8 mouse cellular contexts compared by ENCODE assay signal in the genomic region with DNA sequence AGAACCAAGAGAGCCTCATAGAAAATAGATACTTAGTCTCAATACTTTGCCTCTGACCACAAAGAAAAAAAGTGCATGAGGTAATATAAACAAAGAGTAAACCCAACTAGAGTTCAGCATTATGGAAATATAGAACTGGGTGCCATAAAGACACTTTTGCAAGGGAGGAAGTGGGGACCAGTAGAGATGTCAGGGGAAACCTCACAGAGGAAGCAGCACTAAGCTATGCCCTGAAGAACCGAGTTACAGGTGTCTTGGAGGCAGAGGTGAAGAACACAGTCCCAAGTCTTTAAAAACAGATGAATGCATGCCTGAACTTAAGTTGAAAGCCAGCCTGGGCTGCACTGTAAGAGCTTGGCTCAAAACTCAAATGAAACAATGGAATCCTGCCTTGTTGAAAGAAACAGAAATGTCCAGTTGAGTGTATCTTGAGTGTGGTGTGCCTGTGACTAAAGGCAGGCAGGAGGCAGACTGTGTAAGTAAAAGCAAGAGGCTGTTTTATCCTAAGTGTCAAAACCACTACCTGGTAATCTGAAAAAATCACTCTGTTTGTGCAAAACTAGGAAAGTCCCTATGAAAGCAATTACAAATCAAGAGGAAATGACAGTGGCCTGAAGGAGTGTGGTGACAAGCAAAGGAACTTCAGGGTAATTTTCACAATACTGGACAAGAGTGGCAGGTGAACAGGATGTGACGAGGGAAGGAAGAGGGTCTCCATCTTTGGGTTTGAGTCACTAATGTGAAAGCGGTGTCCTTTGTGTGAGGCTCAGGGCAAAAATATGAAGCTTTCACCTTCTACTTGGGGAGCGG. TPM values are rescaled to one million over a fixed set of nuclear protein-coding genes. Genes with fewer than 3 reads are reported as not detected.
DNase-seq lines count a peak whose midpoint lies in the region; ATAC-seq and TF ChIP-seq lines count a peak whose summit lies in the region.

No protein-coding gene starts in this region.

- DNase-seq in kidney, postnatal 25 days: no peak
- DNase-seq in urinary bladder, postnatal 10 days (ENCODE audit: low spot score): no peak
- DNase-seq in right cerebral cortex, postnatal 36 days (ENCODE audit: low spot score in 2 of 2): no peak
- no peak for DNase-seq in kidney, adult 8-10 months

- H3K4me3 ChIP-seq in kidney, embryonic 15.5 days (replicated peaks): peak overlapping the region; percentile 93
- H3K4me3 ChIP-seq in cortical plate, adult 2 months (ENCODE audit: insufficient read depth, low read length): peak overlapping the region; percentile 84; the same call in 1 of the 2 replicates
- no peak overlapping the region for H3K4me3 ChIP-seq in intestine, embryonic 15.5 days (replicated peaks)
- H3K4me3 ChIP-seq in neural tube, embryonic 13.5 days: peak overlapping the region; percentile 73

- H3K27me3 ChIP-seq in kidney, embryonic 15.5 days: no peaks in the 10 kb centered on the region
- H3K27me3 ChIP-seq in intestine, embryonic 15.5 days (replicated peaks): no peaks in the 10 kb centered on the region
- no peaks in the 10 kb centered on the region for H3K27me3 ChIP-seq in neural tube, embryonic 13.5 days

- TF ChIP-seq CTCF in cortical plate, adult 2 months (IDR thresholded peaks at IDR 0.05; ENCODE audit: extremely low read depth, insufficient read depth, low read length): no peak

- H3K27ac ChIP-seq in kidney, embryonic 15.5 days: no peak overlapping the region
- H3K27ac ChIP-seq in cortical plate, adult 2 months (ENCODE audit: insufficient read depth, low read length): no peak overlapping the region
- no peak overlapping the region for H3K27ac ChIP-seq in intestine, embryonic 15.5 days
- H3K27ac ChIP-seq in neural tube, embryonic 13.5 days (replicated peaks): no peak overlapping the region

- 85% methylated on average over 4 of the region's 4 CpGs for WGBS in kidney, embryonic 15.5 days
- WGBS in intestine, embryonic 15.5 days: 78% methylated on average over 4 of the region's 4 CpGs
- 86% methylated on average over 4 of the region's 4 CpGs for WGBS in neural tube, embryonic 13.5 days

- ATAC-seq in kidney, embryonic 15.5 days (replicated peaks; ENCODE audit: low FRiP score): no peak
- ATAC-seq in intestine, embryonic 15.5 days: no peak
- ATAC-seq in neural tube, embryonic 13.5 days (ENCODE audit: low read depth): no peak

- no peaks in the 10 kb centered on the region for H3K9me3 ChIP-seq in kidney, embryonic 15.5 days (replicated peaks)
- no peaks in the 10 kb centered on the region for H3K9me3 ChIP-seq in intestine, embryonic 15.5 days
- no peaks in the 10 kb centered on the region for H3K9me3 ChIP-seq in neural tube, embryonic 13.5 days

- no peak for TF ChIP-seq POLR2A in cortical plate, adult 2 months (IDR thresholded peaks at IDR 0.05; ENCODE audit: extremely low read depth, insufficient read depth, low read length)

- 0 out of 2 replicates have a peak overlapping the region, but pooled peaks have one; percentile 73 for H3K9ac ChIP-seq in kidney, embryonic 15.5 days
- H3K9ac ChIP-seq in intestine, embryonic 15.5 days: no peak overlapping the region
- H3K9ac ChIP-seq in neural tube, embryonic 13.5 days: 0 out of 2 replicates have a peak overlapping the region, but pooled peaks have one; percentile 72

- peak overlapping the region; percentile 81 for H3K4me2 ChIP-seq in kidney, embryonic 15.5 days
- H3K4me2 ChIP-seq in intestine, embryonic 15.5 days (replicated peaks): peak overlapping the region; percentile 62
- peak overlapping the region; percentile 77 for H3K4me2 ChIP-seq in neural tube, embryonic 13.5 days

- H3K36me3 ChIP-seq in kidney, embryonic 15.5 days: peaks cover 21% of the 10 kb centered on the region
- H3K36me3 ChIP-seq in intestine, embryonic 15.5 days: peaks cover 7% of the 10 kb centered on the region
- H3K36me3 ChIP-seq in neural tube, embryonic 13.5 days: peaks cover 21% of the 10 kb centered on the region

- peaks cover 10% of the 10 kb centered on the region for H3K4me1 ChIP-seq in kidney, embryonic 15.5 days
- H3K4me1 ChIP-seq in cortical plate, adult 2 months (ENCODE audit: control insufficient read depth, insufficient read depth, low read length): peaks cover 2% of the 10 kb centered on the region; the same call in 1 of the 2 replicates
- 0 out of 2 replicates have a peak, but pooled peaks cover 2% of the 10 kb centered on the region for H3K4me1 ChIP-seq in intestine, embryonic 15.5 days (replicated peaks)
- H3K4me1 ChIP-seq in neural tube, embryonic 13.5 days (replicated peaks): peaks cover 20% of the 10 kb centered on the region

RNA-seq across cellular contexts. Expression of a gene that starts 1.2 kb away (rescaled TPM):
- 0.24 and 0.34 TPM in 2 replicates for polyA plus RNA-seq in kidney, embryonic 15.5 days (2015; fragmentation: Nextera tagmentation; extraction: Ambion mirVana)
- polyA plus RNA-seq in cortical plate, adult 2 months (2012; rRNA removed): 0.96 and 1.0 TPM in 2 replicates
- 0.23 and 0.35 TPM in 2 replicates for polyA plus RNA-seq in intestine, embryonic 15.5 days (2015; fragmentation: Nextera tagmentation; extraction: Ambion mirVana)
- 0.32 and 0.64 TPM in 2 replicates for polyA plus RNA-seq in neural tube, embryonic 13.5 days (2015; fragmentation: Nextera tagmentation; extraction: Ambion mirVana)

RNA-seq across cellular contexts. Expression of a gene that starts 1.3 kb away (rescaled TPM):
- polyA plus RNA-seq in kidney, embryonic 15.5 days (2015; fragmentation: Nextera tagmentation; extraction: Ambion mirVana): 169 and 171 TPM in 2 replicates
- 100 and 101 TPM in 2 replicates for polyA plus RNA-seq in cortical plate, adult 2 months (2012; rRNA removed)
- polyA plus RNA-seq in intestine, embryonic 15.5 days (2015; fragmentation: Nextera tagmentation; extraction: Ambion mirVana): 132 and 154 TPM in 2 replicates
- polyA plus RNA-seq in neural tube, embryonic 13.5 days (2015; fragmentation: Nextera tagmentation; extraction: Ambion mirVana): 162 and 178 TPM in 2 replicates
